Mouse (Mus musculus) heart, postnatal 0 days (tissue): ENCODE data around the gene Gm42420. TPM values are rescaled to one million over a fixed set of nuclear protein-coding genes. Genes with fewer than 3 reads are reported as not detected.

Experiments
- ATAC-seq: fragments of 200-750 bp; cut with Nextera tagmentation; 2 replicates; pipeline ENCODE4 v1.8.0; 2017; ENCODE audit warnings: low read depth, moderate number of reproducible peaks, moderate library complexity; ENCODE audit not compliant: insufficient read depth
- DNase-seq: peaks from one replicate; pipeline ENCODE4 v3.0.0-alpha.2; 2016; ENCODE audit warnings: low spot score
- H3K27ac ChIP-seq: fragments of 300-500 bp; sonication (generic); 2 replicates; pipeline ENCODE4 v1.5.1; 2014; ENCODE audit warnings: low read depth, mild to moderate bottlenecking
- H3K27me3 ChIP-seq: fragments of 300-500 bp; sonication (generic); 2 replicates; pipeline ENCODE4 v1.6.1; 2014; ENCODE audit warnings: low read length, mixed read lengths; ENCODE audit not compliant: control insufficient read depth, insufficient read depth
- H3K36me3 ChIP-seq: fragments of 300-500 bp; sonication (generic); replicated peaks from 2 replicates; pipeline ENCODE4 v1.6.1; 2014; ENCODE audit warnings: low read length, mixed read lengths; ENCODE audit not compliant: control insufficient read depth, insufficient read depth
- H3K4me1 ChIP-seq: fragments of 300-500 bp; sonication (generic); 2 replicates; pipeline ENCODE4 v1.6.1; 2014; ENCODE audit warnings: antibody characterized with exemption; ENCODE audit not compliant: control insufficient read depth, insufficient read depth
- H3K4me2 ChIP-seq: fragments of 300-500 bp; sonication (generic); 2 replicates; pipeline ENCODE4 v1.6.1; 2014; ENCODE audit warnings: low read depth, mild to moderate bottlenecking, low read length, moderate library complexity
- H3K4me3 ChIP-seq: fragments of 300-500 bp; sonication (generic); 2 replicates; pipeline ENCODE4 v1.5.1; 2014; ENCODE audit warnings: low read depth, low read length
- H3K9ac ChIP-seq: fragments of 300-500 bp; sonication (generic); replicated peaks from 2 replicates; pipeline ENCODE4 v1.6.1; 2014; ENCODE audit warnings: low read depth, low read length, mixed read lengths
- H3K9me3 ChIP-seq: fragments of 300-500 bp; sonication (generic); replicated peaks from 2 replicates; pipeline ENCODE4 v1.6.1; 2016; ENCODE audit warnings: low read length; ENCODE audit not compliant: control insufficient read depth
- CTCF ChIP-seq: IDR thresholded peaks from 2 replicates; pipeline ENCODE4 v1.5.1; 2016; ENCODE audit warnings: antibody characterized with exemption, control low read depth, low read depth
- EP300 ChIP-seq: IDR thresholded peaks from 2 replicates; pipeline ENCODE4 v1.6.1; 2016; ENCODE audit warnings: antibody characterized with exemption, low read depth
- WGBS: fragments of 180-500 bp; shearing (Covaris S2); extraction: QIAGEN DNeasy Blood & Tissue Kit; methylation state at CpG from one replicate; pipeline ENCODE4 v1.1.7; 2014; 5-methylcytosine and 5-hydroxymethylcytosine counted together
- polyA plus RNA-seq: library from polyadenylated mRNA; unstranded; fragments of >200 nt; fragmentation: Nextera tagmentation; extraction: Ambion mirVana; gene quantifications from 2 replicates; pipeline ENCODE4 v1.2.1, GENCODE M21; 2015
- total RNA-seq: library from RNA; depleted of rRNA; stranded (reverse); fragments of >200 nt; gene quantifications from 2 replicates; pipeline ENCODE4 v1.2.3, GENCODE M21; 2014; ENCODE audit warnings: low replicate concordance; rRNA removed

Gm42420 gene
- total RNA-seq (not detected in 2 replicates), polyA plus RNA-seq (0.60 and 2.7 TPM in 2 replicates)

DNA sequence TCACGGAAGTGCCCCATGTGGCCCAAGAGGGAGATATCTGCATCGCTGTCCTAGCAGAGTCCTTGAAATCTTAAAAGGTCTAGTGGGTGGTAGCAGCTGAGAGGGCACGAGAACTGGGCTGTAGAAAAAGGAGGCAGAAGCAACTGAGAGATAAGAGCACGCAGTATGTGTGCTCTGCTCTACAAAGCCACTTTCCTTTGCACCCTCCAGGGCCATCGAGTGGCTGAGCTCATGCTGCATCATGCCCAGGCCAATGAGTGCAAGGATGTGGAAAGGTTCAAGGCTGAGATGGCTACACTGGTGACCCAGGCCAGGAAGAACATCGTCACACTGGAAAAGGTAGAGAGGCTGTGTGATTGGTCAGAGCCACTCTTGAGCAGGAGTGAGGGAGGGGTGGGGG is at the start of gene Gm42420:
TSS of gene Gm42420 (plus strand) at position 237 of the 400 bp plus-strand sequence.
- H3K4me3 ChIP-seq = no peak within 1 kb of the TSS
- TF ChIP-seq EP300 (no peak), CTCF (no peak)
- no peak within 1 kb of the TSS for H3K4me2 ChIP-seq
- H3K4me1 ChIP-seq = no peaks in the 10 kb centered on the region
- no peak for DNase-seq
- H3K27ac ChIP-seq = no peak within 1 kb of the TSS
- no peaks in the 10 kb centered on the region for H3K9me3 ChIP-seq
- H3K27me3 ChIP-seq = no peaks in the 10 kb centered on the region
- H3K9ac ChIP-seq = no peak within 1 kb of the TSS
- peaks cover 68% of the 10 kb centered on the region for H3K36me3 ChIP-seq
- WGBS = 69% methylated on average over 6 of the region's 6 CpGs
- ATAC-seq = no peak

DNA sequence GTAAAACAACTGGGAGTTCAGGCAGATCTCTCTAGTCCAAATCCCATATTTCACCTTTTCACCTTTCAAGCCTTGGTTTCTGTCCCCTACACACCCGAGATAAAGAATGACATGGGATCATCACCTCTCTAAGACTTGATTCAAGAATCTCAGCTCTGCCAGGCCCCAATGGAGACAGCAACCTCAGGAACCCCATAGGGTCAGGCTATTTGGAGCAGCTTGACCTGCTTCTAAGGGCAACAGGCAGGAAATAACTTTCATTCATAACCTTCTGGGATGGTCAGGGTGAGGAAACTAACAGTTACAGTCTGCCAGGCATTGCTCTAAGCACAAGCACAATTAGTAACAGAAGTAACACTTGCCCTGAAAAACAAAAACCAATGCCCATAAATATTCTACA is 48.9 kb upstream of the Gm42420 start:
- H3K27ac ChIP-seq = no peak overlapping the region
- DNase-seq = no peak
- no peak overlapping the region for H3K9ac ChIP-seq
- no peaks in the 10 kb centered on the region for H3K4me1 ChIP-seq
- no peaks in the 10 kb centered on the region for H3K9me3 ChIP-seq
- H3K4me2 ChIP-seq = no peak overlapping the region
- H3K36me3 ChIP-seq = no peaks in the 10 kb centered on the region
- no peak overlapping the region for H3K4me3 ChIP-seq
- H3K27me3 ChIP-seq = no peaks in the 10 kb centered on the region
- WGBS = 22% methylated on average over 1 of the region's 1 CpGs
- ATAC-seq = no peak
- TF ChIP-seq EP300 (no peak), CTCF (no peak)

DNA sequence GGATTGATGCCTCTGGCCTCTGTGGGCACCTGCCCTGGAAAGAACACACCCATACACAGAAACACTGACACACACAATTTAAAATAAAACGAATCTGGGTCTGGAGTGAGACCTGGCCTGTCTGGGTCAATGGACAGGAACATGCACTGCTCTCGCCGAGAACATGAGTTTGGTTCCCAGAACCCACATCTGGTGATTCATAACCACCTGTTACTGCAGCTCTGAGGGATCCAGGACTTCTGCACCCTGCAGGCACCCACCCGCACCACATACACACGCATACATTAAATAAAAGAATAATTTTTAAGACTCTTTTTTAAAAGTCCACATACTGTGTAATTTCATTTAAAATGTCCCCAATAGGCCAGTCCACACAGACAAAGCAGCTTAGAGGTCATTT is 48.3 kb upstream of the Gm42420 start:
- Histone ChIP-seq H3K4me3 (no peak overlapping the region), H3K36me3 (no peaks in the 10 kb centered on the region), H3K4me2 (no peak overlapping the region), H3K27me3 (no peaks in the 10 kb centered on the region), H3K27ac (no peak overlapping the region), H3K4me1 (peaks cover under 1% of the 10 kb centered on the region; the same call in 1 of the 2 replicates), H3K9ac (no peak overlapping the region), H3K9me3 (no peaks in the 10 kb centered on the region)
- TF ChIP-seq CTCF (no peak), EP300 (no peak)
- WGBS = 93% methylated on average over 5 of the region's 5 CpGs
- ATAC-seq (no peak), DNase-seq (no peak)

DNA sequence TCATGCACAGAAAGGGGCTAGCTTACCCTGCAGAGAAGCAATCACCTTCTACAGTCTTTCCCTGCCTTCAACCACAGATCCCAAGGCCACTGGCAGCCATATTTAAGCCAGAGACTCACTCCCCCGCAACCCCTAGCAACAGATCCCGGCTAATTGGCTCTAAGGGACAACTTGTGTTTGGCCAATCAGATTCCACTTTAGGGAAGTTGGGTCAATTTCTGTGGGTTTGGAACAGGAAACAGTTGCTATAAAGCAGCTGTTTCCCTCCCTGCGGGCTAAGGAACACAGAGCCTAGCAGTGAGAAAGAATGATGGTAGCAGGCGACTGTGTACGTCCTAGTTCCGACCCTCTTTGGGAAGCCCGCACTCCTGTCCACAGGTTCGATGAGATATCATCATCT is 47.3 kb upstream of the Gm42420 start:
- DNase-seq (no peak), ATAC-seq (no peak)
- 59% methylated on average over 8 of the region's 8 CpGs for WGBS
- H3K27me3 ChIP-seq = no peaks in the 10 kb centered on the region
- no peaks in the 10 kb centered on the region for H3K36me3 ChIP-seq
- no peak overlapping the region for H3K4me2 ChIP-seq
- H3K4me3 ChIP-seq = no peak overlapping the region
- no peak overlapping the region for H3K9ac ChIP-seq
- peak overlapping the region; percentile 72 for H3K27ac ChIP-seq
- H3K9me3 ChIP-seq = no peaks in the 10 kb centered on the region
- TF ChIP-seq EP300 (no peak), CTCF (no peak)
- peaks cover 8% of the 10 kb centered on the region for H3K4me1 ChIP-seq

DNA sequence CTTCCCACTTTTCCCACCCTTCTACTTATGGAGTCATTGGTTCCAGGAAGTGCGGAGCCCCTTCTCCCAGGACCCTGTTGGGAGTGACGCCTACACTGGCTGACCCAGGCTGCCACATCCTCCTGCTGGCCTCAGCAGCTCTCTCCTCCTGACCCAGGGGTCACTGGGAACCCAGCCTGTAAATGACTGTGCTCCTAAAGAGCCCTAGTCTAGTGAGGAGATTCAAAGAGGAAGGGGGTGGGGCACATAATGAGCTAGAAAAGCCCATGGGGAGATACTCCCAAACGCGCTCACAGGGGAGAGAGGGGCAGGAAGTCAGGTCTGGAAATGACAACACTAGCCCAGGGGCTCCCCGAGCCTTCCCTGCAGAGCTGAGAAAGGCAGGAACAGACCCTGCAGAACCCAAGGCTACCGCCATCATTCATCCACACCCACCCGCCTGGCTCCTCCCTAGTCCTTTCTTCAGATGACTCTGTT is 45.8 kb upstream of the Gm42420 start:
- Histone ChIP-seq H3K27ac (peak overlapping the region; percentile 72), H3K36me3 (no peaks in the 10 kb centered on the region), H3K9me3 (no peaks in the 10 kb centered on the region), H3K4me2 (peak overlapping the region; percentile 26), H3K9ac (no peak overlapping the region), H3K4me1 (peaks cover 8% of the 10 kb centered on the region), H3K27me3 (no peaks in the 10 kb centered on the region), H3K4me3 (no peak overlapping the region)
- peak; percentile 59 for ATAC-seq
- TF ChIP-seq EP300 (no peak), CTCF (no peak)
- DNase-seq = peak; percentile 67
- WGBS = 22% methylated on average over 7 of the region's 7 CpGs

DNA sequence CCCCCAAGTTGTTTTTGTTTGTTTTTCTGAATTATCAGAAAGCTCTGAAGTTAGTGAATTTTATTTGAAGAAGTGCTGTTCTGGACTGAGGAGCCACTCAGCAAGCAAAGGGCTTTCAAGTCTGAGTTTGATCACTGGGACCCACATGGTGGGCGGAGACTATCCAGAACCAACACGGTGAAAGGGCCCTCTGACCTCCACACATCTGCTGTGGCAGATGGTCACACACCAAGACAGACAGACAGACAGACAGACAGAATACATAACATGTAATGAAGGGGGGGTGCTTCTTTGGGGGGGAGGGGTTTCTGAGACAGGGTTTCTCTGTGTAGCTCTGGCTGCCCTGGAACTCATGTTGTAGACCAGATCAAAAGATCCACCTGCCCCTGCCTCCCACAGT is 45.0 kb upstream of the Gm42420 start:
- WGBS = 46% methylated on average over 2 of the region's 2 CpGs
- Histone ChIP-seq H3K4me1 (peaks cover 8% of the 10 kb centered on the region), H3K4me2 (no peak overlapping the region)

More for the DNA sequence above, 45.0 kb upstream of the Gm42420 start:
- H3K4me3 ChIP-seq = no peak overlapping the region
- 0 out of 2 replicates have a peak overlapping the region, but pooled peaks have one; percentile 72 for H3K27ac ChIP-seq
- H3K36me3 ChIP-seq = no peaks in the 10 kb centered on the region
- no peak overlapping the region for H3K9ac ChIP-seq
- ATAC-seq (no peak), DNase-seq (no peak)
- H3K9me3 ChIP-seq = no peaks in the 10 kb centered on the region
- H3K27me3 ChIP-seq = no peaks in the 10 kb centered on the region
- TF ChIP-seq EP300 = no peak
- no peak for TF ChIP-seq CTCF
